Mouse (Mus musculus) liver, embryonic 11.5 days (tissue): ENCODE results near the gene Wnt2. TPM values are rescaled to one million over a fixed set of nuclear protein-coding genes. Genes with fewer than 3 reads are reported as not detected.

Experiments used
- ATAC-seq: fragments of 200-750 bp; cut with Nextera tagmentation; replicated peaks from 2 replicates; pipeline ENCODE4 v1.8.0; 2017; ENCODE audit warnings: moderate number of reproducible peaks, mild to moderate bottlenecking, moderate TSS enrichment, moderate library complexity; ENCODE audit not compliant: low FRiP score
- DNase-seq: peaks from one replicate; pipeline ENCODE4 v3.0.0-alpha.2; 2017; ENCODE audit warnings: low spot score
- H3K27ac ChIP-seq: fragments of 300-500 bp; sonication (generic); 2 replicates; pipeline ENCODE4 v1.5.1; 2014; ENCODE audit warnings: mild to moderate bottlenecking, low read depth, low read length, control low read depth
- H3K27me3 ChIP-seq: fragments of 300-500 bp; sonication (generic); replicated peaks from 2 replicates; pipeline ENCODE4 v1.6.1; 2014; ENCODE audit warnings: low read length, mixed read lengths; ENCODE audit not compliant: control insufficient read depth, insufficient read depth
- H3K36me3 ChIP-seq: fragments of 300-500 bp; sonication (generic); 2 replicates; pipeline ENCODE4 v1.6.1; 2014; ENCODE audit warnings: mild to moderate bottlenecking, low read length, moderate library complexity, mixed read lengths; ENCODE audit not compliant: control insufficient read depth, insufficient read depth
- H3K4me1 ChIP-seq: fragments of 300-500 bp; sonication (generic); replicated peaks from 2 replicates; pipeline ENCODE4 v1.6.1; 2014; ENCODE audit warnings: low read length, mixed read lengths; ENCODE audit not compliant: control insufficient read depth, insufficient read depth
- H3K4me2 ChIP-seq: fragments of 300-500 bp; sonication (generic); 2 replicates; pipeline ENCODE4 v1.6.1; 2014; ENCODE audit warnings: mild to moderate bottlenecking, control low read depth, moderate library complexity
- H3K4me3 ChIP-seq: fragments of 300-500 bp; sonication (generic); 2 replicates; pipeline ENCODE4 v1.5.1; 2014; ENCODE audit warnings: low read depth, low read length, control low read depth
- H3K9ac ChIP-seq: fragments of 300-500 bp; sonication (generic); 2 replicates; pipeline ENCODE4 v1.6.1; 2014; ENCODE audit warnings: low read depth, low read length, control low read depth
- H3K9me3 ChIP-seq: fragments of 300-500 bp; sonication (generic); 2 replicates; pipeline ENCODE4 v1.6.1; 2016; ENCODE audit warnings: low read length, inconsistent platforms, mixed read lengths; ENCODE audit not compliant: control insufficient read depth
- WGBS: fragments of 180-500 bp; shearing (Covaris S2); extraction: QIAGEN DNeasy Blood & Tissue Kit; methylation state at CpG from one replicate; pipeline ENCODE4 v1.1.7; 2014; 5-methylcytosine and 5-hydroxymethylcytosine counted together
- polyA plus RNA-seq: library from polyadenylated mRNA; unstranded; fragments of >200 nt; fragmentation: Nextera tagmentation; extraction: Ambion mirVana; gene quantifications from 2 replicates; pipeline ENCODE4 v1.2.1, GENCODE M21; 2014

The Wnt2 gene
- polyA plus RNA-seq, 1 experiment from 2014 or later: 7.8 TPM

GRCm38 (mm10) chr6:17968467-17969144, 61.8 kb downstream of the Wnt2 start:
- Histone ChIP-seq H3K9ac (no peak overlapping the region), H3K27me3 (no peaks in the 10 kb centered on the region), H3K27ac (no peak overlapping the region), H3K36me3 (no peaks in the 10 kb centered on the region), H3K4me2 (no peak overlapping the region), H3K4me3 (no peak overlapping the region), H3K4me1 (no peaks in the 10 kb centered on the region), H3K9me3 (no peaks in the 10 kb centered on the region)
- DNase-seq (no peak), ATAC-seq (no peak)
- 54% methylated on average over 1 of the region's 1 CpGs for WGBS

GRCm38 (mm10) chr6:17963455-17963854, 66.9 kb downstream of the Wnt2 start:
- H3K36me3 ChIP-seq: no peaks in the 10 kb centered on the region
- no peak for ATAC-seq
- no peaks in the 10 kb centered on the region for H3K27me3 ChIP-seq
- 75% methylated on average over 3 of the region's 3 CpGs for WGBS
- H3K27ac ChIP-seq: no peak overlapping the region
- no peak overlapping the region for H3K4me3 ChIP-seq
- DNase-seq: no peak
- H3K9ac ChIP-seq: no peak overlapping the region
- no peak overlapping the region for H3K4me2 ChIP-seq
- H3K4me1 ChIP-seq: no peaks in the 10 kb centered on the region
- no peaks in the 10 kb centered on the region for H3K9me3 ChIP-seq

GRCm38 (mm10) chr6:17951779-17952178, 78.6 kb downstream of the Wnt2 start:
- H3K4me2 ChIP-seq: no peak overlapping the region
- no peaks in the 10 kb centered on the region for H3K9me3 ChIP-seq
- peaks cover 9% of the 10 kb centered on the region for H3K4me1 ChIP-seq
- H3K27me3 ChIP-seq: no peaks in the 10 kb centered on the region
- 83% methylated on average over 8 of the region's 8 CpGs for WGBS
- ATAC-seq (no peak), DNase-seq (no peak)
- no peak overlapping the region for H3K4me3 ChIP-seq
- no peak overlapping the region for H3K27ac ChIP-seq
- no peak overlapping the region for H3K9ac ChIP-seq
- no peaks in the 10 kb centered on the region for H3K36me3 ChIP-seq

GRCm38 (mm10) chr6:17949103-17949502, 81.3 kb downstream of the Wnt2 start:
- Histone ChIP-seq H3K27me3 (no peaks in the 10 kb centered on the region), H3K36me3 (no peaks in the 10 kb centered on the region), H3K27ac (no peak overlapping the region), H3K9me3 (no peaks in the 10 kb centered on the region), H3K4me3 (no peak overlapping the region), H3K4me1 (peaks cover 13% of the 10 kb centered on the region), H3K9ac (no peak overlapping the region), H3K4me2 (no peak overlapping the region)
- no peak for ATAC-seq
- 87% methylated on average over 5 of the region's 5 CpGs for WGBS
- DNase-seq: no peak

- Histone ChIP-seq H3K4me2 (no peak overlapping the region), H3K27ac (no peak overlapping the region), H3K9ac (no peak overlapping the region), H3K4me1 (peaks cover 14% of the 10 kb centered on the region), H3K4me3 (no peak overlapping the region), H3K36me3 (no peaks in the 10 kb centered on the region), H3K27me3 (no peaks in the 10 kb centered on the region), H3K9me3 (no peaks in the 10 kb centered on the region)
- ATAC-seq: peak; percentile 37; the same call in 1 of the 2 replicates
- 35% methylated on average over 11 of the region's 11 CpGs for WGBS
- DNase-seq: no peak
Observed at GRCm38 (mm10) chr6:17947130-17947831, 83.1 kb downstream of the Wnt2 start.

GRCm38 (mm10) chr6:17946456-17946855, 83.9 kb downstream of the Wnt2 start:
- H3K4me2 ChIP-seq: no peak overlapping the region
- no peak overlapping the region for H3K4me3 ChIP-seq
- H3K27me3 ChIP-seq: no peaks in the 10 kb centered on the region
- H3K9ac ChIP-seq: no peak overlapping the region
- WGBS: 47% methylated on average over 5 of the region's 5 CpGs
- DNase-seq (no peak), ATAC-seq (no peak)
- H3K9me3 ChIP-seq: no peaks in the 10 kb centered on the region
- peaks cover 20% of the 10 kb centered on the region for H3K4me1 ChIP-seq
- no peak overlapping the region for H3K27ac ChIP-seq
- H3K36me3 ChIP-seq: no peaks in the 10 kb centered on the region

- peaks cover 20% of the 10 kb centered on the region for H3K4me1 ChIP-seq
- no peak overlapping the region for H3K4me3 ChIP-seq
- no peaks in the 10 kb centered on the region for H3K36me3 ChIP-seq
- H3K4me2 ChIP-seq: no peak overlapping the region
- no peak for ATAC-seq
- no peaks in the 10 kb centered on the region for H3K27me3 ChIP-seq
- 70% methylated on average over 9 of the region's 9 CpGs for WGBS
- no peak overlapping the region for H3K9ac ChIP-seq
- no peaks in the 10 kb centered on the region for H3K9me3 ChIP-seq
- DNase-seq: no peak
- H3K27ac ChIP-seq: no peak overlapping the region
Observed at GRCm38 (mm10) chr6:17943877-17944617, 86.3 kb downstream of the Wnt2 start.

- Histone ChIP-seq H3K9ac (no peak overlapping the region), H3K27ac (no peak overlapping the region), H3K4me3 (no peak overlapping the region), H3K4me1 (peaks cover 19% of the 10 kb centered on the region), H3K36me3 (no peaks in the 10 kb centered on the region), H3K9me3 (no peaks in the 10 kb centered on the region), H3K4me2 (no peak overlapping the region), H3K27me3 (no peaks in the 10 kb centered on the region)
- WGBS: 33% methylated on average over 7 of the region's 7 CpGs
- ATAC-seq: no peak
- DNase-seq: no peak
Observed at GRCm38 (mm10) chr6:17942344-17942743, 88.0 kb downstream of the Wnt2 start.
